Mouse (Mus musculus) hindbrain, embryonic 15.5 days (tissue): ENCODE results near the gene Nudt3. TPM values are rescaled to one million over a fixed set of nuclear protein-coding genes. Genes with fewer than 3 reads are reported as not detected.

Experiments
- ATAC-seq: fragments of 200-750 bp; cut with Nextera tagmentation; 2 replicates; pipeline ENCODE4 v1.8.0; 2017; ENCODE audit warnings: low read depth, moderate number of reproducible peaks, moderate TSS enrichment; ENCODE audit not compliant: low FRiP score
- H3K27ac ChIP-seq: fragments of 300-500 bp; sonication (generic); replicated peaks from 2 replicates; pipeline ENCODE4 v1.5.1; 2015; ENCODE audit warnings: mild to moderate bottlenecking, inconsistent platforms
- H3K27me3 ChIP-seq: fragments of 300-500 bp; sonication (generic); 2 replicates; pipeline ENCODE4 v1.6.1; 2015; ENCODE audit warnings: control low read depth, inconsistent platforms
- H3K36me3 ChIP-seq: fragments of 300-500 bp; sonication (generic); 2 replicates; pipeline ENCODE4 v1.6.1; 2015; ENCODE audit warnings: control low read depth, inconsistent platforms
- H3K4me1 ChIP-seq: fragments of 300-500 bp; sonication (generic); replicated peaks from 2 replicates; pipeline ENCODE4 v1.6.1; 2015; ENCODE audit warnings: control low read depth, inconsistent platforms
- H3K4me2 ChIP-seq: fragments of 300-500 bp; sonication (generic); 2 replicates; pipeline ENCODE4 v1.6.1; 2015; ENCODE audit warnings: moderate library complexity, mild to moderate bottlenecking, inconsistent platforms
- H3K4me3 ChIP-seq: fragments of 300-500 bp; sonication (generic); 2 replicates; pipeline ENCODE4 v1.5.1; 2015; ENCODE audit warnings: mild to moderate bottlenecking, inconsistent platforms
- H3K9ac ChIP-seq: fragments of 300-500 bp; sonication (generic); 2 replicates; pipeline ENCODE4 v1.6.1; 2015; ENCODE audit warnings: inconsistent platforms
- H3K9me3 ChIP-seq: fragments of 300-500 bp; sonication (generic); 2 replicates; pipeline ENCODE4 v1.6.1; 2016; ENCODE audit warnings: control low read depth, inconsistent platforms
- WGBS: fragments of 180-500 bp; shearing (Covaris S2); methylation state at CpG from one replicate; pipeline ENCODE4 v1.1.7; 2015; 5-methylcytosine and 5-hydroxymethylcytosine counted together
- polyA plus RNA-seq: library from polyadenylated mRNA; unstranded; fragments of >200 nt; fragmentation: Nextera tagmentation; extraction: Ambion mirVana; gene quantifications from 2 replicates; pipeline ENCODE4 v1.2.1, GENCODE M21; 2015

Nudt3 gene
- polyA plus RNA-seq, 1 experiment from 2014 or later: 265 TPM

DNA sequence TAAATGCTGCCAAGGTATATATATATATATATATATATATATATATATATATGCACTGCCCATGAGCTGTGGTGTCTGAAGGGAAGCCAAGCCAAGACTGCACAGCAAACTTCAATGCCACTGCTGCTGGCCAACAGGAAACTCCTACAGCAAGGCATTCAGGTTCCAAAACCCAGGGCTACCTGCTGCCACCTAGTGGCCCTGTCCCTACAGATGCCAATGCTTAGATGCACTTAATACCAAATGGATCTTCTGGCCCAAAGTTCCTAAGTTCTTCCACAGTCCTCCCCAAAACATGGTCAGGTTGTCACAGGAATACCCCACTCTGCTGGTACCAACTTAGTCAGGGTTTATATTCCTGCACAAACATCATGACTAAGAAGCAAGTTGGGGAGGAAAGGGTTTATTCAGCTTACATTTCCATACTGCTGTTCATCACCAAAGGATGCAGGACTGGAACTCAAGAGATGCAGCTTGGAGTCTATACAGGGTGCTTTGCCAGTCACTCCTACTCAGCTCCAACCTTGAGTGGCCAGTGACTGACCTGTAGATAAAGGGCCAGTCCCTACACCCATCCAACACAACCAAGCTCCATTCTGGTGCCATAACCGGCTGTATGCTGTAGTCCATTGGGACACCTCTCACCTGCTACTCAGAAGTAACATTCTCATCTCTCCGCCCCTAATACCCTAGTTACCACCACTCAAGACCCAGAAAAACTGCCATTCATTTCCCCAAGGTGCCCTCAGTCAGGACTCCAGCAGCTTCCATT is 6.1 kb upstream of the Nudt3 start:
- no peak overlapping the region for H3K27ac ChIP-seq
- no peaks in the 10 kb centered on the region for H3K9me3 ChIP-seq
- peaks cover 30% of the 10 kb centered on the region for H3K36me3 ChIP-seq
- H3K4me1 ChIP-seq: peaks cover 19% of the 10 kb centered on the region
- no peaks in the 10 kb centered on the region for H3K27me3 ChIP-seq
- no peak overlapping the region for H3K4me3 ChIP-seq
- no peak overlapping the region for H3K9ac ChIP-seq
- ATAC-seq: no peak
- WGBS: 63% methylated on average over 2 of the region's 2 CpGs
- H3K4me2 ChIP-seq: no peak overlapping the region

DNA sequence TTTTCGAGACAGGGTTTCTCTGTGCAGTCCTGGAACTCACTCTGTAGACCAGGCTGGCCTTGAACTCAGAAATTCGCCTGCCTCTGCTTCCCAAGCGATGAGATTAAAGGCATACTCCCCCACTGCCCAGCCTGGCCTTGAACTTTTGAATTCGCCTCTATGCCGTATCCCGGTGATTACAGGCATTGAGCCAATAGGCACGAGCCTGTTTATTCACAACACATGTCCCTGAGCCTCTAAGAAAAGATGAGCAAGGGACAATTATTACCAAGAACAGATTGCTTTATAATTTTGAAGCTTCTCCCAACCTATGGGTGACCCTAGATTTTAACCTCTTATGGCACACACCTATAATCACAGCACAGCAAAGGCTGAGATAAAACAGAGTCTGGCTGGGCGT is 5.1 kb upstream of the Nudt3 start:
- WGBS: 92% methylated on average over 8 of the region's 8 CpGs
- ATAC-seq: no peak
- Histone ChIP-seq H3K4me3 (no peak overlapping the region), H3K4me2 (no peak overlapping the region), H3K36me3 (peaks cover 30% of the 10 kb centered on the region), H3K27ac (no peak overlapping the region), H3K9ac (no peak overlapping the region), H3K4me1 (peaks cover 15% of the 10 kb centered on the region), H3K9me3 (no peaks in the 10 kb centered on the region), H3K27me3 (no peaks in the 10 kb centered on the region)

DNA sequence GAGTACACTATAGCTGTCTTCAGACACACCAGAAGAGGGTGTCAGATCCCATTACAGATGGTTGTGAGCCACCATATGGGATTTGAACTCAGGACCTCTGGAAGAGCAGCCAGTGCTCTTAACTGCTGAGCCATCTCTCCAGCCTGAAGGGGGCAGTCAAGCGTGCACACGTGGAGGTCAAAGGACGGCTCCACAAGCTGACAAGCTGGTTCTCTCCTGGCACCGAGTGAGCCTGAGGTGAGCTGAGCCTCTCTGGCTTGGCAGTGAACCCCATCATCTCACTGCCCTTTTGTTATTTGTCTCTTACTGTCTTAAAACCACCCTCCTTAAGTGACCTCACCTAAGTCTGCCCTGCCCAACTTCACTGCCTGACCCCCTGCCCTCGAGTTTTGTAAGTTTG is 4.2 kb upstream of the Nudt3 start:
- WGBS: 39% methylated on average over 5 of the region's 5 CpGs
- H3K36me3 ChIP-seq: peaks cover 27% of the 10 kb centered on the region
- H3K9me3 ChIP-seq: no peaks in the 10 kb centered on the region
- H3K4me1 ChIP-seq: peaks cover 7% of the 10 kb centered on the region
- ATAC-seq: no peak
- no peak overlapping the region for H3K4me3 ChIP-seq
- no peak overlapping the region for H3K9ac ChIP-seq
- H3K27me3 ChIP-seq: no peaks in the 10 kb centered on the region
- H3K4me2 ChIP-seq: no peak overlapping the region
- H3K27ac ChIP-seq: no peak overlapping the region

DNA sequence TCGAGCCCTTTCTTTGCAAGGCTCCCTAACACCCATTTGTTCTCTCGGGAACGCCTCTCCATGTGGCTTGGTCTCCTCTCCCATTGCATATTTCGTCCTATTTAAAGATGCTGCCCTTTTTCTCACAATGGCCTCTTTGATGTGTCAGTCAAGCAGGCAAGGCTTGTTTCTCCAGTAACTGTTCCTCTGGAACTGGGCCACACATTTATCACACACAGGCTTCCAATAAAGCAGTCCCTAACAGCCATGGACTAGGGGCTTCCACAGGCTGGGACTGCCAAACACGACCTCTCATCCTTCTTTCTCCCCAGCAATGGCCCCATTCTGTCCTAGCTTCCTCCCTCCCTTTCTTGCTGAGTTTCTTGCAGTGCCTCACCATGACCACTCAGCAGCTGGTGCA is 3.4 kb upstream of the Nudt3 start:
- H3K27ac ChIP-seq: peak overlapping the region; percentile 74
- H3K4me1 ChIP-seq: peaks cover 7% of the 10 kb centered on the region
- peak; percentile 40; the same call in 1 of the 2 replicates for ATAC-seq
- no peaks in the 10 kb centered on the region for H3K9me3 ChIP-seq
- WGBS: 17% methylated on average over 5 of the region's 5 CpGs
- H3K27me3 ChIP-seq: no peaks in the 10 kb centered on the region
- no peak overlapping the region for H3K4me2 ChIP-seq
- H3K9ac ChIP-seq: no peak overlapping the region
- no peak overlapping the region for H3K4me3 ChIP-seq
- H3K36me3 ChIP-seq: peaks cover 19% of the 10 kb centered on the region

DNA sequence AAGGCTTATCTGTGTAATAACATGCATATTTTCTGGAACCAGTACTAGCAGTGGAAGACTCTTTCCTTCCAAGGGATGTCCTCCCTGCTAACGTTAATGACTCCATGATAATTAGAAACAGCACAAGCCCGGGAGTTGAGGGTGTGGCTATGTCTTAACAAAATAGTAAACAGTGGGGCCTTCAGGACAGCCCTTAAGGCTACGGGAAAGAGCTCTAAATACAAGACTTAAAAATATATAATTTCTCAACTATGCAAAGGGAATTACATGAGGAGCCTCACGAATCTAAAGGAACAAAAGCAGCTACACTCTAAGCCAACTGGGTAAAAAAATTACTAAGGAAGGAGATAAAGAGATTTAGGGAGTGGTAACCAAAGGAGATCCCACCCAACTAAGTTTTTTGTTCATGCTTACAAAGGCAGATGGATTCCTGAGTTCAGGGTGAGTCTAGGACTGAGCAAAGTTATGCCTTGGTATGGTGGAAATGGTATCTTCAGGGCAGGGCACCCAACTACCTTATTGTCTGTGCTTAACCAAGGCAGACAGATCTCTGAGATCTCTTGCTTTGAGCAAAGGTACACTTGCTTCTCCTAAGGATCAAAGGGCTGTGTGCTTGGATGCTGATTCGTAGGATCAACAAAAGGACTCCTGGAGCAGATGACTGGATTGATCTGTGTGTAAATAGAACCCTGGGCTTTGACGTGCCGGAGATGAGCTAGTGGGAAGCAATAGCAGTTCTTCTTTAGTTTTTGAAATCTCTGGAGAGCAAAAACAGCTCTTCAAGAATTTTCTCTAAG is 2.4 kb upstream of the Nudt3 start:
- 48% methylated on average over 7 of the region's 7 CpGs for WGBS
- H3K9ac ChIP-seq: 0 out of 2 replicates have a peak overlapping the region, but pooled peaks have one; percentile 7
- no peaks in the 10 kb centered on the region for H3K27me3 ChIP-seq
- no peak overlapping the region for H3K4me2 ChIP-seq
- H3K36me3 ChIP-seq: peaks cover 9% of the 10 kb centered on the region
- no peaks in the 10 kb centered on the region for H3K9me3 ChIP-seq
- H3K27ac ChIP-seq: 0 out of 2 replicates have a peak overlapping the region, but pooled peaks have one; percentile 20
- peaks cover 16% of the 10 kb centered on the region for H3K4me1 ChIP-seq
- H3K4me3 ChIP-seq: no peak overlapping the region
- ATAC-seq: no peak

DNA sequence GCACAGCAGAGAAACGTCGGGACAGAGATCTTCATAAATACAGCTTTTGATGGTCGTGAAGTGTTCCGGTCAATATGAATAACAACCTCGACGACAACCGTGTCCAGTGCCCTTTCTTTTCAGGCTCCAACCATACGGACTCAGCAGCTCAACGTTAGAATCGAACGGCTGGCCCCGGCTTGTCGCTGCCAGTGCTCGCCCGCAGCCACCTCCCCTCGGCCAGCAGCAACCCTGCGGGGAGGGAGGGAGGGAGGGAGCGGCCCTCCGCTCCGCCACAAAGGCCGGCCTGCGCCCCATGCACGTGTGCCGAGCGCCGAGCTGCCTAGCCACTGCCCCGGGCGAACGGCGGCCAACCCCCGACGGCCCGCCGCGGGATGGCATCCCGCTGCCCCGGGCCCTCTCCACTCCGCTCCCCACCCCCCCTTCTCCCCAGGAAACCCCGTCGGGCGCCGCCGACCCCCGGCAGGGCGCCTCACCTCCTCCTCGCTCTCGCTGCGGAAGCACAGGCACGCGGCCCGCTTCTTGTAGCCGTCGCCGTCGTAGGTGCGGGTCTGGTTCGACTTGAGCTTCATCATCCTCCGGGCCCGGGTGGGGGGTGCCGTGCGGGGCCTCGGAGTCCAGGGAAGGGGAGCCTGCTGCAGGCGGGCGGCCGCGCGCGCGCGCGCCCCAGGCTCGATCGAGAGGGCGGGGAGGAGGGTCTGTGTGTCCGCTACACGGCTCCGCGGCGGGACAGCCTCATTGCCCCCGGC is 510 bp downstream of the Nudt3 start:
- Histone ChIP-seq H3K4me2 (peak overlapping the region; percentile 66), H3K9ac (peak overlapping the region; percentile 99), H3K4me1 (peaks cover 38% of the 10 kb centered on the region), H3K27ac (peak overlapping the region; percentile 96), H3K27me3 (no peaks in the 10 kb centered on the region), H3K9me3 (no peaks in the 10 kb centered on the region), H3K36me3 (peaks cover under 1% of the 10 kb centered on the region; the same call in 1 of the 2 replicates), H3K4me3 (peak overlapping the region; percentile 96)
- WGBS: 2% methylated on average over 52 of the region's 80 CpGs
- peak; percentile 44 for ATAC-seq

DNA sequence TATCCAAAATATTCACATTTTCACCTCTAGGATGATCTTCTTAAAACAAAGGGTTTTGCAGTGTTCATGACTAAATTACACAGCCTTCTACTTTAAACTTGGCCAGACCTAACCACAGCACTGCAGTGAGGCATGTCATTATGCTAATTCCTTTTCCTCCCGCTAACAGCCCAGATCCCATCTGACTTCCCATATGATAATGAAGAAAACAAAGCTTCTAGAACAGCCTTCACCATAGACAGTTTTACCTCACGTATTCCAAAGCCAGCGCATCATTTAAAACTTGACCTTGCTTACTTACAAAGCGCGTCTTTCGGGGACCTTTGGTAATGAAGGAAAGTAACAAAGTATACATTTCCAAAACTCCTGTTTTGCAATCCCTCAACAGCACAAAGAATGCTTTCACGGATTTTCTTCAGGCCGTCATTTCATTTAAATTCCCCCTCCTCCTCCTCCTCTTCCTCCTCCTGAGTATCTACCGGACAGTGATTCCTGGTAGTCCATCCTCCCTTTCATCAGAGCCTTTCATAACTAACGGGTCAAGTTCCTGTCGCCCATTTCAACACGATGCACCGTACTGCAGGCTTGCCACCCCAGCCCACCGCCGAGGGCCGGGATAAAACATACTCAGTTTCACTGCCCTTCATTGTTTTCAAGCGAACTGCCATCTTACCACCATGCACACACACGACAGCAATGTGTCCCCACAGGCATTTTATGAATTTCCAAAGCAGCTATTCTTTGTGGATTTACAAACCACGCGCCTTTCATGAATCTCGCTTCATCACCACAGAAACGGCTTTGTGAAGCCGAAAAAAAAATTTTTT is 1.4 kb downstream of the Nudt3 start:
- WGBS: 2% methylated on average over 23 of the region's 23 CpGs
- H3K9me3 ChIP-seq: no peaks in the 10 kb centered on the region
- H3K27me3 ChIP-seq: no peaks in the 10 kb centered on the region
- H3K9ac ChIP-seq: peak overlapping the region; percentile 99
- H3K27ac ChIP-seq: peak overlapping the region; percentile 96
- peaks cover 38% of the 10 kb centered on the region for H3K4me1 ChIP-seq
- H3K4me2 ChIP-seq: peak overlapping the region; percentile 66
- ATAC-seq: no peak
- H3K4me3 ChIP-seq: peak overlapping the region; percentile 96
- peaks cover 6% of the 10 kb centered on the region; the same call in 1 of the 2 replicates for H3K36me3 ChIP-seq

DNA sequence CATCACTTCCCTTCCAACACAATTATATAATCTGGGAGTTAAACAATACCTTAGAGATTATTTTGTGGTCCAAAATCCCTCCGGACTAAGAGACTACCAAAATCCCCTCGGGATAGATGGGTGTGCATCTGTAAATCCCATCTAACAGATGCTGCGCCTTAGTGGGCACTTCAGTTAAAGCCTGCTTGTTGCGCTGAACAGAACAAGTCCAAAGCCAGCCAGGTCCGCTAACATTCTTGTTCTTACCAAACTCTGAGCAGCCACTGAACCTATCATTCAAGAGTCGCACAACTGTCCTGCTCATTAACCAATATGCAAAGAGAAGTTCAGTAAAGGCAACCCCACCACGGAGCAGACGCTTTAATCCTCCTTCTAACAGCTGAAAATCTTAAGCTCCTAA is 2.1 kb downstream of the Nudt3 start:
- H3K27ac ChIP-seq: peak overlapping the region; percentile 96

DNA sequence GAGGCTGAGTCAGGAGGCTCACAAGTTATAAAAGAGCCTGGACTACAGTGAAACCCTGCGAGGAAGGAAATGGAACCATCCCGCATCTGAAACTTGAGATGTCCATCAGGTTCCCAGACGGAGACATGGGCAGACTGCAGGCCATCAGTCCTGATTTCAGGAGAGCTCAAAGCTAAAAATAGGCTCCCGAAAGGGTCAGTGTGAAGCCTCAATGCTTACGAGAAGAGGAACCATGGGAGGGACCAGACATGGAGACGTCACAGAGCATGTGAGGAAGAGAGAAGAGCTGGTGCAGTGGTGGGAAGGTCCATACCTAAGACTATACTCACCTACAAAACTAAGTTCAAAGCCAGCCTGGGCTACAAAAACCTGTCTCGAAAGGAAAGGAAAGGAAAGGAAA is 7.9 kb downstream of the Nudt3 start:
- Histone ChIP-seq H3K4me3 (no peak overlapping the region), H3K4me1 (peaks cover 60% of the 10 kb centered on the region), H3K9me3 (no peaks in the 10 kb centered on the region), H3K9ac (no peak overlapping the region), H3K36me3 (peaks cover 6% of the 10 kb centered on the region; the same call in 1 of the 2 replicates), H3K27ac (no peak overlapping the region), H3K4me2 (no peak overlapping the region), H3K27me3 (no peaks in the 10 kb centered on the region)
- ATAC-seq: no peak
- 73% methylated on average over 7 of the region's 7 CpGs for WGBS

More for the DNA sequence above, 2.1 kb downstream of the Nudt3 start:
- 26% methylated on average over 8 of the region's 8 CpGs for WGBS
- peak overlapping the region; percentile 96 for H3K4me3 ChIP-seq
- H3K9me3 ChIP-seq: no peaks in the 10 kb centered on the region
- H3K4me1 ChIP-seq: peaks cover 38% of the 10 kb centered on the region
- H3K27me3 ChIP-seq: no peaks in the 10 kb centered on the region
- peaks cover 6% of the 10 kb centered on the region; the same call in 1 of the 2 replicates for H3K36me3 ChIP-seq
- peak overlapping the region; percentile 66 for H3K4me2 ChIP-seq
- no peak for ATAC-seq
- H3K9ac ChIP-seq: peak overlapping the region; percentile 99

DNA sequence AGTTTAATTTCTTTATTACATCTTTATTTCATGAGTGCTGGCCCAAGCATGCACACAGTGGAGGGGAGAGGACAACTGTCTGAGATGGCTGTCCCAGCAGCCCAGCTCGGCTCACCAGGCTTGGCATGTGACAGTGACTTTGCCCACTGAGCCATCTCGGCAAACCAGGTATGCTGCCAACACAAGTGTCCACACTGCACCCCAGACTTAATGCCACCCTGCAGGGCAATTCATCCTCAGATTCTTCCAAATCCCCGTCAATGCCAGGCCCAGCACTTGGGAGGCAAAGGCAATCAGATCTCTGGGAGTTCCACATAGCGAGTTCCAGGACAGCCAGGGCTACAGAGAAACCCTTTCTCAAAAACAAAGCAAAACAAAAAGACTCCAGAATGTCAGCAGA is 10.3 kb downstream of the Nudt3 start:
- Histone ChIP-seq H3K36me3 (peaks cover 6% of the 10 kb centered on the region; the same call in 1 of the 2 replicates), H3K27me3 (no peaks in the 10 kb centered on the region), H3K4me1 (peaks cover 44% of the 10 kb centered on the region), H3K9me3 (no peaks in the 10 kb centered on the region), H3K9ac (no peak overlapping the region), H3K4me2 (no peak overlapping the region), H3K27ac (no peak overlapping the region), H3K4me3 (no peak overlapping the region)
- 61% methylated on average over 4 of the region's 4 CpGs for WGBS
- ATAC-seq: no peak

DNA sequence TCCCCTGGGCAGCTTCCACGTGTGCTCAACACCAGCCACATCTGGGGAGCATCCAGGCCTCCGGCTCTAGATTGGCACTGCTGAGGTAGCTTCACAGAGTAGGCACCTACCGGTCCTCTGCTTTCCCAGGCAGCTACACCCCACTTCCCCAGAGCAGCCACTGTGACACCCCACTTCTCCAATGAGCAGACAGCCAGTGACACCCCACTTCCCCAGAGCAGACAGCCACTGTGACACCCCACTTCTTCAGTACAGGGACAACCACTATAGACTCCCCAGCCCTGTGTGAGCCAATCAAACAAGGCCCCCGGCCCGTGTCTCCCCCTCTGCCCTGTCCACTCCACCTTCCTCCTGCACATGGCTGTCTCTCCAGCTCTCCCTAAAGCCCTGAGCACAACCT is 11.3 kb downstream of the Nudt3 start:
- Histone ChIP-seq H3K4me3 (no peak overlapping the region), H3K27me3 (no peaks in the 10 kb centered on the region), H3K36me3 (no peaks in the 10 kb centered on the region), H3K4me1 (peaks cover 44% of the 10 kb centered on the region), H3K9ac (no peak overlapping the region), H3K27ac (no peak overlapping the region), H3K9me3 (no peaks in the 10 kb centered on the region), H3K4me2 (no peak overlapping the region)
- 89% methylated on average over 5 of the region's 5 CpGs for WGBS
- no peak for ATAC-seq
